Mouse (Mus musculus) intestine, embryonic 14.5 days (tissue): ENCODE measurements around the gene Eif3d. TPM values are rescaled to one million over a fixed set of nuclear protein-coding genes. Genes with fewer than 3 reads are reported as not detected.

Source experiments
- ATAC-seq: fragments of 200-750 bp; cut with Nextera tagmentation; replicated peaks from 2 replicates; pipeline ENCODE4 v1.8.0; 2017; ENCODE audit warnings: low read depth, moderate number of reproducible peaks, moderate TSS enrichment, moderate library complexity; ENCODE audit not compliant: low FRiP score, low TSS enrichment
- DNase-seq: peaks from one replicate; pipeline ENCODE4 v3.0.0-alpha.2; 2018; ENCODE audit warnings: low spot score
- H3K27ac ChIP-seq: fragments of 300-500 bp; sonication (generic); 2 replicates; pipeline ENCODE4 v1.5.1; 2014; ENCODE audit warnings: low read depth, mild to moderate bottlenecking, control low read depth
- H3K27me3 ChIP-seq: fragments of 300-500 bp; sonication (generic); replicated peaks from 2 replicates; pipeline ENCODE4 v1.6.1; 2014; ENCODE audit warnings: low read length, control low read depth; ENCODE audit not compliant: control insufficient read depth, insufficient read depth
- H3K36me3 ChIP-seq: fragments of 300-500 bp; sonication (generic); 2 replicates; pipeline ENCODE4 v1.6.1; 2014; ENCODE audit warnings: low read length, control low read depth; ENCODE audit not compliant: control insufficient read depth, insufficient read depth
- H3K4me1 ChIP-seq: fragments of 300-500 bp; sonication (generic); replicated peaks from 2 replicates; pipeline ENCODE4 v1.6.1; 2014; ENCODE audit warnings: low read length, control low read depth, mixed read lengths; ENCODE audit not compliant: control insufficient read depth, insufficient read depth
- H3K4me2 ChIP-seq: fragments of 300-500 bp; sonication (generic); 2 replicates; pipeline ENCODE4 v1.6.1; 2014; ENCODE audit warnings: low read length
- H3K4me3 ChIP-seq: fragments of 300-500 bp; sonication (generic); 2 replicates; pipeline ENCODE4 v1.5.1; 2014; ENCODE audit warnings: low read depth, low read length, control low read depth, mixed read lengths
- H3K9ac ChIP-seq: fragments of 300-500 bp; sonication (generic); 2 replicates; pipeline ENCODE4 v1.6.1; 2014; ENCODE audit warnings: mild to moderate bottlenecking, low read length
- H3K9me3 ChIP-seq: fragments of 300-500 bp; sonication (generic); 2 replicates; pipeline ENCODE4 v1.6.1; 2016; ENCODE audit warnings: low read length, control low read depth; ENCODE audit not compliant: control insufficient read depth
- WGBS: fragments of 180-500 bp; shearing (Covaris S2); extraction: QIAGEN DNeasy Blood & Tissue Kit; methylation state at CpG from one replicate; pipeline ENCODE4 v1.1.7; 2014; 5-methylcytosine and 5-hydroxymethylcytosine counted together
- polyA plus RNA-seq: library from polyadenylated mRNA; unstranded; fragments of >200 nt; fragmentation: Nextera tagmentation; extraction: Ambion mirVana; gene quantifications from 2 replicates; pipeline ENCODE4 v1.2.1, GENCODE M21; 2014

The Eif3d gene
- polyA plus RNA-seq, 1 experiment from 2014 or later, result 224 TPM

DNA sequence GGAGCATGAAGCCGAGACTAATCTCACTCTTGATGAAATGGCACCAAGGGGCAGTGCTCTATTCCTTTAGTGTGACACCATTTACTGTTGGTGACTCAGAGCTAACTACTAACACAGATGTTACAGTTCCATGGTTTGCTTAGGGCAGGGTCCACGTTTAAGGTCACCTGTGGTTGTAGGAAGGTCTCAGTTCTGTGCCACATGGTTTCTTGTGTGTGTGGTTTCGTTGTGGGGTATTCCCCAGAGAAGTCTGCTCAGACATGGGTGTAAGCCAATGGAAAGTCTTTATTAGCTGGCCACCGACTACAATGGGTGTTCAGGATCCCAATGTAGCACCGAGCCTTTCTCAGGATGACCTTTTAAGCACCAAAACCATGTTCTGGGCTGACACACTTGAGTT is 32.1 kb downstream of the Eif3d start:
- Histone ChIP-seq H3K4me1 (no peaks in the 10 kb centered on the region; the same call in 1 of the 2 replicates), H3K27ac (no peak overlapping the region), H3K4me2 (no peak overlapping the region), H3K9me3 (no peaks in the 10 kb centered on the region), H3K9ac (no peak overlapping the region), H3K4me3 (no peak overlapping the region), H3K27me3 (no peaks in the 10 kb centered on the region), H3K36me3 (peaks cover 6% of the 10 kb centered on the region; the same call in 1 of the 2 replicates)
- DNase-seq (no peak), ATAC-seq (no peak)
- 80% methylated on average over 5 of the region's 5 CpGs for WGBS

- no peak overlapping the region for H3K9ac ChIP-seq
- DNase-seq, result no peak
- WGBS, result 83% methylated on average over 14 of the region's 14 CpGs
- no peaks in the 10 kb centered on the region for H3K27me3 ChIP-seq
- H3K4me3 ChIP-seq, result no peak overlapping the region
- H3K9me3 ChIP-seq, result no peaks in the 10 kb centered on the region
- H3K36me3 ChIP-seq, result no peaks in the 10 kb centered on the region
- no peak for ATAC-seq
- H3K4me2 ChIP-seq, result no peak overlapping the region
- H3K27ac ChIP-seq, result no peak overlapping the region
- H3K4me1 ChIP-seq, result no peaks in the 10 kb centered on the region; the same call in 1 of the 2 replicates
Observed at GRCm38 (mm10) chr15:77935673-77936375, 34.8 kb downstream of the Eif3d start.

DNA sequence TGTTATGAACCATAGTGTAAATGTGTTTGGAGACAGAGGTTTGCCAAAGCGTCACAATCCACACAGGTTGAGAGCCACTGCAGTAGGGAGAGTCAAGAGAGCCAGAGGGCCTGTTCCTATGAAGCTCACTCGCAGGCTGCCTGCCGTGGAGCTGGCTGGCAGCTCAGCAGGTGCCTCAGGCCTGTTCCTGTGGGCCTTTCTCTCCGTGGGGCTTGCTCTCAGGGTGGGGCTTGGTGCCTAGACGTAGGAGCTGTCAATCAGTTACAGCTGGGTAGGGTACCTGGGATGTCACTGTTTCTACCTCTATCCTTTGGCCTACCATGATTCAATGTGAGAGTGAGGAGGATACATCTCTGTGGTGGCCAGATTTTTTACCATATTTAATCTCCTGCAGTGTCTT is 35.6 kb downstream of the Eif3d start:
- H3K36me3 ChIP-seq, result no peaks in the 10 kb centered on the region
- H3K4me1 ChIP-seq, result no peaks in the 10 kb centered on the region; the same call in 1 of the 2 replicates
- 69% methylated on average over 5 of the region's 5 CpGs for WGBS
- no peak overlapping the region for H3K27ac ChIP-seq
- H3K9me3 ChIP-seq, result no peaks in the 10 kb centered on the region
- ATAC-seq (no peak), DNase-seq (no peak)
- H3K4me2 ChIP-seq, result no peak overlapping the region
- H3K27me3 ChIP-seq, result no peaks in the 10 kb centered on the region
- H3K9ac ChIP-seq, result no peak overlapping the region
- no peak overlapping the region for H3K4me3 ChIP-seq

GRCm38 (mm10) chr15:77934326-77934725 is 36.3 kb downstream of the Eif3d start:
- WGBS, result 72% methylated on average over 11 of the region's 11 CpGs
- DNase-seq (no peak), ATAC-seq (no peak)
- Histone ChIP-seq H3K27me3 (no peaks in the 10 kb centered on the region), H3K4me2 (no peak overlapping the region), H3K4me1 (no peaks in the 10 kb centered on the region; the same call in 1 of the 2 replicates), H3K36me3 (no peaks in the 10 kb centered on the region), H3K9me3 (no peaks in the 10 kb centered on the region), H3K9ac (no peak overlapping the region), H3K27ac (no peak overlapping the region), H3K4me3 (no peak overlapping the region)

GRCm38 (mm10) chr15:77933770-77934169 is 36.8 kb downstream of the Eif3d start:
- Histone ChIP-seq H3K36me3 (no peaks in the 10 kb centered on the region), H3K9ac (no peak overlapping the region), H3K27ac (no peak overlapping the region), H3K4me2 (peak overlapping the region; percentile 29), H3K9me3 (no peaks in the 10 kb centered on the region), H3K27me3 (no peaks in the 10 kb centered on the region), H3K4me1 (no peaks in the 10 kb centered on the region; the same call in 1 of the 2 replicates), H3K4me3 (no peak overlapping the region)
- no peak for ATAC-seq
- DNase-seq, result peak; percentile 100
- 1% methylated on average over 14 of the region's 14 CpGs for WGBS

GRCm38 (mm10) chr15:77933222-77933621 is 37.4 kb downstream of the Eif3d start:
- DNase-seq, result no peak
- no peaks in the 10 kb centered on the region for H3K27me3 ChIP-seq
- 67% methylated on average over 3 of the region's 3 CpGs for whole genome bisulfite sequencing
- no peaks in the 10 kb centered on the region for H3K36me3 ChIP-seq
- H3K4me3 ChIP-seq, result no peak overlapping the region
- no peaks in the 10 kb centered on the region; the same call in 1 of the 2 replicates for H3K4me1 ChIP-seq
- no peak for ATAC-seq
- no peaks in the 10 kb centered on the region for H3K9me3 ChIP-seq
- peak overlapping the region; percentile 29 for H3K4me2 ChIP-seq
- H3K27ac ChIP-seq, result no peak overlapping the region
- no peak overlapping the region for H3K9ac ChIP-seq

GRCm38 (mm10) chr15:77931689-77932016 is 39.0 kb downstream of the Eif3d start:
- peaks cover 11% of the 10 kb centered on the region for H3K36me3 ChIP-seq
- no peaks in the 10 kb centered on the region for H3K27me3 ChIP-seq
- H3K4me2 ChIP-seq, result no peak overlapping the region
- no peak overlapping the region for H3K9ac ChIP-seq
- no peak overlapping the region for H3K4me3 ChIP-seq
- ATAC-seq (no peak), DNase-seq (no peak)
- no peak overlapping the region for H3K27ac ChIP-seq
- peaks cover 6% of the 10 kb centered on the region; the same call in 1 of the 2 replicates for H3K4me1 ChIP-seq
- 65% methylated on average over 6 of the region's 6 CpGs for WGBS
- H3K9me3 ChIP-seq, result no peaks in the 10 kb centered on the region

GRCm38 (mm10) chr15:77930986-77931688 is 39.5 kb downstream of the Eif3d start:
- peaks cover 15% of the 10 kb centered on the region for H3K36me3 ChIP-seq
- WGBS, result 70% methylated on average over 6 of the region's 6 CpGs
- no peak overlapping the region for H3K9ac ChIP-seq
- H3K4me2 ChIP-seq, result no peak overlapping the region
- DNase-seq, result no peak
- peaks cover 6% of the 10 kb centered on the region; the same call in 1 of the 2 replicates for H3K4me1 ChIP-seq
- no peaks in the 10 kb centered on the region for H3K27me3 ChIP-seq
- no peak overlapping the region for H3K27ac ChIP-seq
- no peak overlapping the region for H3K4me3 ChIP-seq
- no peaks in the 10 kb centered on the region for H3K9me3 ChIP-seq
- ATAC-seq, result no peak
